Mouse (Mus musculus) intestine, embryonic 14.5 days (tissue): ENCODE results near the gene Copz1. TPM values are rescaled to one million over a fixed set of nuclear protein-coding genes. Genes with fewer than 3 reads are reported as not detected.

Source experiments
- ATAC-seq: fragments of 200-750 bp; cut with Nextera tagmentation; replicated peaks from 2 replicates; pipeline ENCODE4 v1.8.0; 2017; ENCODE audit warnings: low read depth, moderate number of reproducible peaks, moderate TSS enrichment, moderate library complexity; ENCODE audit not compliant: low FRiP score, low TSS enrichment
- DNase-seq: peaks from one replicate; pipeline ENCODE4 v3.0.0-alpha.2; 2018; ENCODE audit warnings: low spot score
- H3K27ac ChIP-seq: fragments of 300-500 bp; sonication (generic); 2 replicates; pipeline ENCODE4 v1.5.1; 2014; ENCODE audit warnings: low read depth, mild to moderate bottlenecking, control low read depth
- H3K27me3 ChIP-seq: fragments of 300-500 bp; sonication (generic); replicated peaks from 2 replicates; pipeline ENCODE4 v1.6.1; 2014; ENCODE audit warnings: low read length, control low read depth; ENCODE audit not compliant: control insufficient read depth, insufficient read depth
- H3K36me3 ChIP-seq: fragments of 300-500 bp; sonication (generic); 2 replicates; pipeline ENCODE4 v1.6.1; 2014; ENCODE audit warnings: low read length, control low read depth; ENCODE audit not compliant: control insufficient read depth, insufficient read depth
- H3K4me1 ChIP-seq: fragments of 300-500 bp; sonication (generic); replicated peaks from 2 replicates; pipeline ENCODE4 v1.6.1; 2014; ENCODE audit warnings: low read length, control low read depth, mixed read lengths; ENCODE audit not compliant: control insufficient read depth, insufficient read depth
- H3K4me2 ChIP-seq: fragments of 300-500 bp; sonication (generic); 2 replicates; pipeline ENCODE4 v1.6.1; 2014; ENCODE audit warnings: low read length
- H3K4me3 ChIP-seq: fragments of 300-500 bp; sonication (generic); 2 replicates; pipeline ENCODE4 v1.5.1; 2014; ENCODE audit warnings: low read depth, low read length, control low read depth, mixed read lengths
- H3K9ac ChIP-seq: fragments of 300-500 bp; sonication (generic); 2 replicates; pipeline ENCODE4 v1.6.1; 2014; ENCODE audit warnings: mild to moderate bottlenecking, low read length
- H3K9me3 ChIP-seq: fragments of 300-500 bp; sonication (generic); 2 replicates; pipeline ENCODE4 v1.6.1; 2016; ENCODE audit warnings: low read length, control low read depth; ENCODE audit not compliant: control insufficient read depth
- WGBS: fragments of 180-500 bp; shearing (Covaris S2); extraction: QIAGEN DNeasy Blood & Tissue Kit; methylation state at CpG from one replicate; pipeline ENCODE4 v1.1.7; 2014; 5-methylcytosine and 5-hydroxymethylcytosine counted together
- polyA plus RNA-seq: library from polyadenylated mRNA; unstranded; fragments of >200 nt; fragmentation: Nextera tagmentation; extraction: Ambion mirVana; gene quantifications from 2 replicates; pipeline ENCODE4 v1.2.1, GENCODE M21; 2014

The Copz1 gene
- polyA plus RNA-seq, 1 experiment from 2014 or later: 266 TPM

DNA sequence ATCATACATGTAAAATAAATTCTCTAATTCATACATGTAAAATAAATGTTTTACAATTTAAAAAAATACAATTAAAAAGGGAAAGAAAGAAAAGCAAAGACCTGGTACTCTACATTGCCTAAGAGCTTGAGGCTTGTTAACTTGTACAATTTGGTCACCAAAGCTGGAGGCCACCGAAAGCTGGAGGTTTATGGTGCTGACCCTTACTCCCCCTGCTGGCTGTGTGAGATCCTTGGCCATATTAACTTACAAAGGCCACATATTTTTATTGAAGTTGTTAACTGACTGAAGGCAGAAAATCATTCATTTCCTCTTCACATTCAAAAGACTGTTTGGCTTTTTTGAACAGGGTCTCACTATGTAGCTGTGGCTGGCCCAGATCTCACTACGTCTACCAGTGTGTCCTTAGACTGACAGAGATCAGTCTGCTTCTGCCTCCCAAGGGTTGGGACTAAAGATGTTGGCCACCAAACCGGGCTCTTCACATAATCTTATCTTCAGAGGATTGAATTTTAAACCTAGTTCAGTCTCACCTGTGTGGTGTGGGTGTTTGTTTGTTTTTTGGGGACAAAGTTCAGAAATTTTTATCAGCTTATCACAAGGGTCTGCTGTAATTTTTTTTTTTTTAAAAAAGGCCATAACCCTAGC, 8.4 kb downstream of the Copz1 start:
- H3K4me1 ChIP-seq: peaks cover 15% of the 10 kb centered on the region
- 60% methylated on average over 3 of the region's 3 CpGs for WGBS
- H3K36me3 ChIP-seq: no peaks in the 10 kb centered on the region
- DNase-seq (no peak), ATAC-seq (peak; percentile 63)
- no peak overlapping the region for H3K4me2 ChIP-seq
- no peaks in the 10 kb centered on the region for H3K9me3 ChIP-seq
- H3K4me3 ChIP-seq: no peak overlapping the region
- H3K9ac ChIP-seq: no peak overlapping the region
- H3K27me3 ChIP-seq: no peaks in the 10 kb centered on the region
- no peak overlapping the region for H3K27ac ChIP-seq

DNA sequence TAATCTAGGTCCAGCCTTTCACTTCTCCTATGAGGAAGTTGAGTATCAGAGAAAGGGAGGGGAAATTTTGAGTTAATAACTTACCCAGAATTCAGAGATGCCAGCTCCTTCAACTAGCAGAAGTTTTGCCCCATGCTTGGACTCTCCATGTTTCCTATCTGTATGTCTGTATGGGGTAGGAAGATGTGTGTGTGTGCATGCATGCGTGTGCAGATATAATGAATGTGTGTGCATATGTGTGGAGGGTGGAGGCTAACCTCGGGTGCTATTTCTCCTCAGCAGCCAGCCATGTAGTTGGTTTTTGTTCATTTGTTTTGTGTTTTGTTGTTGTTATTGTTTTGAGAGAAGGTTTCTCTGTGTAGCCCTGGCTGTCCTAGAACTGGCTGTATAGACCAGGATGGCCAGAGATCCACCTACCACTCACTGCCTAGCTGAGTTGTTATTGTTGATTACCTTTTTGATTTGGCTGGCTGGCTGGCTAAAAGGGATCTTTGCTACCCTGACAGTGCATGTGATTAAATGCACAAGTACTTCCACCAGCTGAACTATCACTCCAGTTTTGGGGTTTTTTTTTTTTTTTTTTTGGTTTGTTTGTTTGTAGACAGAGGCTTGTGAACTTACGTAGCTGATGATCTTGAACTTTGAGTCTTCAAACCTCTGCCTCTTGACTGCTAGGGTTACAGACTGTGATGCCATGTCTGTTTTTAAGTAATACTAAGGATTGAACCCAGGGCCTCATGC, 9.1 kb downstream of the Copz1 start:
- H3K4me3 ChIP-seq: no peak overlapping the region
- peaks cover 15% of the 10 kb centered on the region for H3K4me1 ChIP-seq
- no peaks in the 10 kb centered on the region for H3K27me3 ChIP-seq
- no peaks in the 10 kb centered on the region for H3K9me3 ChIP-seq
- ATAC-seq (peak; percentile 62), DNase-seq (no peak)
- WGBS: 86% methylated on average over 3 of the region's 3 CpGs
- no peak overlapping the region for H3K27ac ChIP-seq
- H3K36me3 ChIP-seq: no peaks in the 10 kb centered on the region
- no peak overlapping the region for H3K4me2 ChIP-seq
- no peak overlapping the region for H3K9ac ChIP-seq

DNA sequence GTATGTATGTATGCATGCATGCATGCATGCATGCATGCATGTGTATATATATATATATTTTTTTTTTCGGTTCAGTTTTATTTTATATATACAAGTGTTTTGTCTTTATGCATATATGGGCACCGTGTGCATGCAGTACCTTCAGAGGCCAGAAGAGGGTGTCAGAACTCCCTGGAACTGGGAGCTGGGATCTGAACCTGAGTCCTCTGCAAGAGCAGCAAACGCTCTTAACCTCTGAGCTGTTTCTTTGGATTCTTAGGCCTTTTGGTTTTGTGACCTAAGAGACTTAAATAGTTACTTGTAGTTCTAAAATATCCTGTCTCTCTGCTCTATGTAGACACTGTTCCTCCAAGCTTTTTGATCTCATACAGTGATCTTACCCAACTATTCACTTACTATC, 11.6 kb downstream of the Copz1 start:
- DNase-seq (peak; percentile 79), ATAC-seq (no peak)
- Histone ChIP-seq H3K4me1 (peaks cover 8% of the 10 kb centered on the region; the same call in 1 of the 2 replicates), H3K36me3 (peaks cover 13% of the 10 kb centered on the region; the same call in 1 of the 2 replicates), H3K9me3 (no peaks in the 10 kb centered on the region), H3K9ac (no peak overlapping the region), H3K27me3 (no peaks in the 10 kb centered on the region), H3K4me2 (no peak overlapping the region), H3K27ac (no peak overlapping the region), H3K4me3 (no peak overlapping the region)
- WGBS: 62% methylated on average over 3 of the region's 3 CpGs

DNA sequence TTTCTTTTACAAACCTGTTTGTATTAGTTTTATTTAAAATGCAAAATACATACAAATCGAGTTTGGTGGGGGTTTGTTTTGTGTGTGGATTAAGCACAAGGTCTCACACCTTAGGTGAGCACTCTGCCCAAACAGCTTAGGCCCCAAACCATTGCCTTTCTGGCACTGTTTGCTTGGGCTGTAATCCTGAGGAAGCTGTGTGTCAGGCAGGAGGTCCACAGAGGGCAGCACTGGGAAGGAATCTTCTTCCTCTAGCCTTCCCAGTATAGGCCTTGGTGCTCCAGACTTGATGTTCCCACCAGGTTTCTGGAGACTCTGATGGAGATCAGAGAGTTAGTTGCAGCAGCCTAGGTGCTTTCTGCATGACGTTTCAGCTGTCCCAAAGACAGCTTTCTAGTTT, 12.1 kb downstream of the Copz1 start:
- peaks cover 8% of the 10 kb centered on the region; the same call in 1 of the 2 replicates for H3K4me1 ChIP-seq
- no peak overlapping the region for H3K4me2 ChIP-seq
- no peaks in the 10 kb centered on the region for H3K9me3 ChIP-seq
- H3K4me3 ChIP-seq: no peak overlapping the region
- H3K27me3 ChIP-seq: no peaks in the 10 kb centered on the region
- no peak overlapping the region for H3K9ac ChIP-seq
- no peak overlapping the region for H3K27ac ChIP-seq
- ATAC-seq: no peak
- 40% methylated on average over 2 of the region's 2 CpGs for WGBS
- H3K36me3 ChIP-seq: peaks cover 16% of the 10 kb centered on the region; the same call in 1 of the 2 replicates
- no peak for DNase-seq

DNA sequence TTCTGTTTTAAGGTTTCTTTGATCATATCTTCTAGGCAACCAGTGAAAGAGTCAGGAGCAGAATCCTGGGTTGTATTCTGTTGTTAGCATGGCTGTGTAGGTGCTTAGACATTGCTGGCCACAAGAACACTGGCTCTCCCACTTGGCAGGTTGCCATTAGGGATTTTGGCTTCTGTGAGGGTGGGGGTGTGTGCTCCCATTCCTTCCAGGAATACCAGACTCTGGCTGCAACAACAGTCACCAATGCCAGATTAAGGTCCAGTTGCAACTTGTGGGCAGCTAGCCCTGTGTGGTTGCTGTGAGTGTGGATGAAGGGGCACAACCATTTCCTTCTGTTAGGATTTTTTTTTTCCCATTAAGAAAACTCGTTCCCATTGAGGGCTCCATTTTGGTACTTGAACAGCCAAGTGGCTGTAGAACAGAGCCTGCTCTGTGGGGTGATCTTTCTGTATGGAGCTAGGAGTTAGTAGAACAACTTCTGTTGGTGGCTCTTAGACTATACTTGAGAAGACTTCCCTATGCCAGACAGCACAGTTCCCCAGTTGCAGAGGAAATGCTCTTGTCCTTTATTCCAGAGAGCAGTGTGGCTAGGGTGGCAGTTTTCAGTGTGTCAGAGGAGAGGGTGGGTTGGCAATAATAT, 13.4 kb downstream of the Copz1 start:
- Histone ChIP-seq H3K9me3 (no peaks in the 10 kb centered on the region), H3K4me3 (no peak overlapping the region), H3K27me3 (no peaks in the 10 kb centered on the region), H3K36me3 (peaks cover 26% of the 10 kb centered on the region), H3K4me1 (peaks cover 13% of the 10 kb centered on the region; the same call in 1 of the 2 replicates), H3K4me2 (no peak overlapping the region), H3K27ac (no peak overlapping the region), H3K9ac (no peak overlapping the region)
- DNase-seq (no peak), ATAC-seq (no peak)
- 68% methylated on average over 1 of the region's 1 CpGs for WGBS

DNA sequence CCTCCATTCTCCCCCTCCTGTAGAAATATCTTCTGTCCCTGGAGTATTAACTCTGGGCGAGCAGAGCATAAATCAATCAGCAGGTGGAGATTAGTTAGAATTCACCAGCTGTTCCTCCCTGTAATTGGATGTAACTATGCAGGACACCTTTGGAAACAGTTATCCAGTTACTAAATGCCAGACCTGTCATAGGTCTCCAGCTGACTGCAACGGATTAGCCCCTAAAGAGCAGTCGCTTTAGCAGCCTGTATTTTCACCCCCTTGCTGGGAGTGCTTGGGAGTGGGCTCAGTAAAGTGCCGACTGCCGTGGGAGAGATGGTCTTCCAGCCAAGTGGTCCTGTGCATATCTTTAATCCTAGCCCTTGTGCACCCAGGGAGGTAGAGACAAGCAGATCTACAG, 17.1 kb downstream of the Copz1 start:
- no peak for ATAC-seq
- no peak for DNase-seq
- H3K4me2 ChIP-seq: no peak overlapping the region

DNA sequence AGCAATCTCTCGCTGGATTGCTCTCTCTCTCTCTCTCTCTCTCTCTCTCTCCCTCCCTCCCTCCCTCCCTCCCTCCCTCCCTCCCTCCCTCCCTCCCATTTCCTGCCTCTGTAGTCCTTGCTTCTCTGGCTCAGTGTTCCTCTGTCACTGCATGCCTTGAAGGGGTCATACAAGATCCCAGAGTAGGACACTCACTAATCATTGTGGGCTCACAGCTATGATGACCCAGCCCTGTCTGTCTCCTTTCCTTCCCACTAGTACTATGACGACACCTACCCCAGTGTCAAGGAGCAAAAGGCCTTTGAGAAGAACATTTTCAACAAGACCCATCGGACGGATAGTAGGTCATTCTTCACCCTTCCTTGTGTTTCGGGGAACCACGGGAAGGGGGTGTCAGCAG, 17.9 kb downstream of the Copz1 start:
- ATAC-seq: no peak
- Histone ChIP-seq H3K36me3 (peaks cover 60% of the 10 kb centered on the region), H3K4me1 (peaks cover 10% of the 10 kb centered on the region; the same call in 1 of the 2 replicates), H3K27ac (no peak overlapping the region), H3K9me3 (no peaks in the 10 kb centered on the region), H3K4me2 (no peak overlapping the region), H3K27me3 (no peaks in the 10 kb centered on the region), H3K4me3 (no peak overlapping the region), H3K9ac (no peak overlapping the region)
- no peak for DNase-seq
- WGBS: 52% methylated on average over 6 of the region's 6 CpGs

More for the DNA sequence above, 17.1 kb downstream of the Copz1 start:
- Histone ChIP-seq H3K9me3 (no peaks in the 10 kb centered on the region), H3K27ac (no peak overlapping the region), H3K36me3 (peaks cover 56% of the 10 kb centered on the region), H3K27me3 (no peaks in the 10 kb centered on the region), H3K9ac (no peak overlapping the region), H3K4me3 (no peak overlapping the region), H3K4me1 (peaks cover 13% of the 10 kb centered on the region; the same call in 1 of the 2 replicates)
- WGBS: 52% methylated on average over 5 of the region's 5 CpGs

DNA sequence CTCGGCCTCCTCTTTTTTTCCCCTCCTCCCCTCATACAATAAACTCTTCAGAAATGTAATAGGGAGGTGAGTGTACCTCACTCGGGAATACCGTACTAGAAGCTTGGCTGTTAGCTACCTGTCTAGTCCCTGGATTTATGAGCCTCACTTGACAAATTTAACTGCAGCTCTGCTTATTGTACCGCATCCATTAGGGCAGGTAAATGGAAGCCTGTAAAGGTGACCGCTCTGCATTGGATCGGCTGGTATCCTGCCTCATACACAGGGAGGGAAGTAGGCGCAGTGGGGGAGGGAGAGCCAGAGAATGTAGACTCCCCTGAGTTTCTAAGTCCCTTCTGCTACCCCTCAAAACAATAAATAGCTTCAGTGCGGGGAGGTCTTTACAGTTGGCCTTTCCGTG, 18.3 kb downstream of the Copz1 start:
- ATAC-seq: no peak
- Histone ChIP-seq H3K36me3 (peaks cover 64% of the 10 kb centered on the region), H3K4me2 (no peak overlapping the region), H3K9me3 (no peaks in the 10 kb centered on the region), H3K4me3 (no peak overlapping the region), H3K9ac (no peak overlapping the region), H3K4me1 (peaks cover 10% of the 10 kb centered on the region; the same call in 1 of the 2 replicates), H3K27me3 (no peaks in the 10 kb centered on the region), H3K27ac (no peak overlapping the region)
- 65% methylated on average over 9 of the region's 9 CpGs for WGBS
- no peak for DNase-seq
